Mouse (Mus musculus) B cell, adult (primary cell): Measurements from ENCODE around the gene Tsga10ip. TPM values are rescaled to one million over a fixed set of nuclear protein-coding genes. Genes with fewer than 3 reads are reported as not detected.

ENCODE experiments used
- total RNA-seq: library from RNA; stranded (reverse); gene quantifications from 4 replicates; pipeline ENCODE4 v1.2.4, GENCODE M21; 2023; ENCODE audit not compliant: inconsistent age

Gene Tsga10ip
- total RNA-seq: not detected in 4 replicates

GRCm38 (mm10) chr19:5402293-5402692, at the start of gene Tsga10ip:
Tsga10ip (minus strand) TSS chr19:5402526.

GRCm38 (mm10) chr19:5447515-5448353, 45.4 kb upstream of the Tsga10ip start, which contains the start of gene Fosl1:
Fosl1 (plus strand) TSS chr19:5447547.

GRCm38 (mm10) chr19:5424782-5425741, 22.7 kb upstream of the Tsga10ip start, which contains the start of the genes Drap1 and AI837181:
Drap1 (minus strand) TSS chr19:5424979.
AI837181 (plus strand) TSS chr19:5425144.

GRCm38 (mm10) chr19:5388588-5389242, 13.6 kb downstream of the Tsga10ip start, which contains the start of gene Sart1:
Sart1 (minus strand) TSS chr19:5388703.

GRCm38 (mm10) chr19:5367053-5367359, 35.3 kb downstream of the Tsga10ip start, which contains the start of gene Banf1:
Banf1 (minus strand) TSS chr19:5367168.

GRCm38 (mm10) chr19:5366175-5367052, 35.9 kb downstream of the Tsga10ip start, which contains the start of gene Eif1ad:
Eif1ad (plus strand) TSS chr19:5366741.

GRCm38 (mm10) chr19:5349502-5349873, 52.8 kb downstream of the Tsga10ip start, which contains the start of gene Cst6:
Cst6 (minus strand) TSS chr19:5349574.

Other genes with a start within 250 kb of the Tsga10ip start
- 72.2 to 78.0 TPM (median 74.1 TPM) in 4 replicates for gene Pacs1, start 129.4 kb downstream of the Tsga10ip start, total RNA-seq
- 317 to 332 TPM (median 327 TPM) in 4 replicates for gene Sf3b2, start 107.1 kb downstream of the Tsga10ip start, total RNA-seq
- gene Gal3st3, start 104.2 kb downstream of the Tsga10ip start, total RNA-seq: not detected in 4 replicates
- gene Catsper1, start 66.8 kb downstream of the Tsga10ip start, total RNA-seq: not detected in 4 replicates
- gene Cst6, start 53.0 kb downstream of the Tsga10ip start, total RNA-seq: 0.58 to 1.0 TPM in 2 of 4 replicates, not detected in the others
- gene Eif1ad, start 35.8 kb downstream of the Tsga10ip start, total RNA-seq: 34.1 to 40.3 TPM (median 37.2 TPM) in 4 replicates
- 90.5 to 106 TPM (median 95.8 TPM) in 4 replicates for gene Banf1, start 35.4 kb downstream of the Tsga10ip start, total RNA-seq
- 176 to 199 TPM (median 188 TPM) in 4 replicates for gene Sart1, start 13.8 kb downstream of the Tsga10ip start, total RNA-seq
- gene Drap1, start 22.5 kb upstream of the Tsga10ip start, total RNA-seq: 168 to 181 TPM (median 171 TPM) in 4 replicates
- 56.0 to 61.6 TPM (median 59.0 TPM) in 4 replicates for gene AI837181, start 22.6 kb upstream of the Tsga10ip start, total RNA-seq
- 0.55 to 3.8 TPM (median 0.75 TPM) in 4 replicates for gene Fosl1, start 45.0 kb upstream of the Tsga10ip start, total RNA-seq
- gene Ccdc85b, start 55.4 kb upstream of the Tsga10ip start, total RNA-seq: 2.8 to 3.3 TPM (median 3.0 TPM) in 4 replicates
- gene Fibp, start 58.1 kb upstream of the Tsga10ip start, total RNA-seq: 107 to 110 TPM (median 109 TPM) in 4 replicates
- gene Ctsw, start 66.0 kb upstream of the Tsga10ip start, total RNA-seq: 0.90 to 2.0 TPM (median 1.3 TPM) in 4 replicates
- 1.8 TPM in 1 of 4 replicates, not detected in the others for gene Efemp2, start 71.4 kb upstream of the Tsga10ip start, total RNA-seq
- gene Mus81, start 85.9 kb upstream of the Tsga10ip start, total RNA-seq: 40.8 to 48.0 TPM (median 43.1 TPM) in 4 replicates
- 1,329 to 1,431 TPM (median 1,341 TPM) in 4 replicates for gene Cfl1, start 87.9 kb upstream of the Tsga10ip start, total RNA-seq
- 0.93 to 2.6 TPM (median 2.2 TPM) in 4 replicates for gene 1700020D05Rik, start 101.3 kb upstream of the Tsga10ip start, total RNA-seq
- 7.9 to 10.5 TPM (median 9.1 TPM) in 4 replicates for gene Snx32, start 108.0 kb upstream of the Tsga10ip start, total RNA-seq
- gene Ovol1, start 158.1 kb upstream of the Tsga10ip start, total RNA-seq: 0.27 TPM in 1 of 4 replicates, not detected in the others
- gene Ap5b1, start 165.5 kb upstream of the Tsga10ip start, total RNA-seq: 13.8 to 21.1 TPM (median 19.0 TPM) in 4 replicates
- 88.3 to 130 TPM (median 99.7 TPM) in 4 replicates for gene Rnaseh2c, start 199.3 kb upstream of the Tsga10ip start, total RNA-seq
- 104 to 120 TPM (median 115 TPM) in 4 replicates for gene Kat5, start 207.7 kb upstream of the Tsga10ip start, total RNA-seq
- 140 to 150 TPM (median 143 TPM) in 4 replicates for gene Rela, start 235.0 kb upstream of the Tsga10ip start, total RNA-seq